Mouse (Mus musculus): ENCODE data around the gene Clstn2.

Gene Clstn2

GRCm38 (mm10) chr9:97953746-97954359 lies 79.1 kb downstream of the Clstn2 start:
- DNase-seq (ENCODE audit: low spot score in 2 of 2), result peak in 1 of 2 experiments; percentile 32

- DNase-seq (ENCODE audit: low spot score in 2 of 2), result no peak
Measured at GRCm38 (mm10) chr9:97950378-97951006, 82.5 kb downstream of the Clstn2 start.

GRCm38 (mm10) chr9:97919326-97919725 lies 113.7 kb downstream of the Clstn2 start:
- no peak for DNase-seq (ENCODE audit: low spot score in 2 of 2)

GRCm38 (mm10) chr9:97891415-97891814 lies 141.6 kb downstream of the Clstn2 start:
- DNase-seq (ENCODE audit: low spot score in 2 of 2), result no peak

GRCm38 (mm10) chr9:97883336-97883735 lies 149.6 kb downstream of the Clstn2 start:
- DNase-seq (ENCODE audit: low spot score in 2 of 2), result peak; percentile 37 to 78

- DNase-seq (ENCODE audit: low spot score in 2 of 2), result no peak
Measured at GRCm38 (mm10) chr9:97867013-97867700, 165.8 kb downstream of the Clstn2 start.

- no peak for DNase-seq (ENCODE audit: low spot score in 2 of 2)
Measured at GRCm38 (mm10) chr9:97852859-97853258, 180.1 kb downstream of the Clstn2 start.

- DNase-seq (ENCODE audit: low spot score in 2 of 2), result peak in 1 of 2 experiments; percentile 27
Measured at GRCm38 (mm10) chr9:97847873-97848838, 184.8 kb downstream of the Clstn2 start.

- no peak for DNase-seq (ENCODE audit: low spot score in 2 of 2)
Measured at GRCm38 (mm10) chr9:97842054-97842453, 190.9 kb downstream of the Clstn2 start.

- no peak for DNase-seq (ENCODE audit: low spot score in 2 of 2)
Measured at GRCm38 (mm10) chr9:97831216-97831615, 201.8 kb downstream of the Clstn2 start.

- DNase-seq (ENCODE audit: low spot score in 2 of 2), result no peak
Measured at GRCm38 (mm10) chr9:97829919-97830318, 203.1 kb downstream of the Clstn2 start.

- no peak for DNase-seq (ENCODE audit: low spot score in 2 of 2)
Measured at GRCm38 (mm10) chr9:97827689-97828088, 205.3 kb downstream of the Clstn2 start.

- no peak for DNase-seq (ENCODE audit: low spot score in 2 of 2)
Measured at GRCm38 (mm10) chr9:97826077-97826947, 206.7 kb downstream of the Clstn2 start.

GRCm38 (mm10) chr9:97817116-97817515 lies 215.9 kb downstream of the Clstn2 start:
- no peak for DNase-seq (ENCODE audit: low spot score in 2 of 2)

GRCm38 (mm10) chr9:97816143-97816805 lies 216.7 kb downstream of the Clstn2 start:
- no peak for DNase-seq (ENCODE audit: low spot score in 2 of 2)

GRCm38 (mm10) chr9:97813157-97813556 lies 219.8 kb downstream of the Clstn2 start:
- DNase-seq (ENCODE audit: low spot score in 2 of 2), result no peak

GRCm38 (mm10) chr9:97807031-97807430 lies 225.9 kb downstream of the Clstn2 start:
- DNase-seq (ENCODE audit: low spot score in 2 of 2), result no peak

GRCm38 (mm10) chr9:97793661-97794060 lies 239.3 kb downstream of the Clstn2 start:
- DNase-seq (ENCODE audit: low spot score in 2 of 2), result no peak

GRCm38 (mm10) chr9:97788151-97788670 lies 244.8 kb downstream of the Clstn2 start:
- DNase-seq (ENCODE audit: low spot score in 2 of 2), result no peak

- no peak for DNase-seq (ENCODE audit: low spot score in 2 of 2)
Measured at GRCm38 (mm10) chr9:97780032-97780616, 252.9 kb downstream of the Clstn2 start.

All from left cerebral cortex, adult 9 months (tissue).